27 mouse cellular contexts compared by ENCODE assay signal in the genomic region with DNA sequence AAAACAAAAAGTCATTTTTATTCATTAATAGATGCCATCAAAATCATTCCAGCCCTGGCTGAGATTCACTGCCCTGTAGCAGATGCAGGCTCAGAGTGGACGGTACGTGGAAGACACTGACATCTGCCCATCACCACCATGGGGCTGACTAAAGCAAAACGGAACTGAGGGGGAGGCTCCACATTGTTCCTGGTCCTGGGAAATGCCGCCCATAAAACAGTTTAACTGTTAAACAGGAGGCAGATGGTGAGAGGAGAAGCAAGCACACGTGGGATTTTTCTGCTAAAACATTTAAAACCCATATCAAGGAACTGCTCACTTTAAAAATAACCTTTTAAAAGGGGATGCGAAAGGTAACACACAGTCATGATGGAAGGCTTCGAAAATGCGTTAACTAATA.
DNase-seq lines count a peak whose midpoint lies in the region; ATAC-seq and TF ChIP-seq lines count a peak whose summit lies in the region.
"Had no signal": no experiment of that assay in that cellular context is flagged by ENCODE, and none has a peak within 500 bp of the region (broad histone marks: within the 10 kb centered on the region; RNA-seq: fewer than 3 reads in every experiment).

No protein-coding gene starts in this region.

- no peak overlapping the region for H3K27ac ChIP-seq in heart, adult 2 months
- H3K27ac ChIP-seq: forebrain, embryonic 10.5 days; forebrain, embryonic 13.5 days; gastrocnemius, adult 2 months; heart, embryonic 15.5 days; hindbrain, embryonic 10.5 days; hindbrain, embryonic 13.5 days had no signal

- no peak for TF ChIP-seq CTCF in heart, adult 2 months (IDR thresholded peaks at IDR 0.05)

- no peak for TF ChIP-seq POLR2A in heart, adult 2 months (IDR thresholded peaks at IDR 0.05; ENCODE audit: insufficient read depth, low read depth, low read length)

- peak; percentile 88 for ATAC-seq in frontal cortex, adult (ENCODE audit: low TSS enrichment)
- ATAC-seq: activated CD4-positive, CD25-positive, alpha-beta regulatory T cell, adult 4 months; forebrain, embryonic 13.5 days; forebrain, embryonic 16.5 days; hindbrain, embryonic 16.5 days had no signal

- H3K9ac ChIP-seq in heart, adult 2 months (ENCODE audit: low read depth, low read length): no peak overlapping the region
- H3K9ac ChIP-seq: forebrain, embryonic 13.5 days; heart, embryonic 12.5 days; heart, embryonic 15.5 days; hindbrain, embryonic 13.5 days had no signal

- TF ChIP-seq EP300 in heart, adult 2 months (IDR thresholded peaks at IDR 0.05; ENCODE audit: insufficient read depth, low read depth, low read length): no peak

- peaks cover 6% of the 10 kb centered on the region; the same call in 1 of the 2 replicates for H3K79me2 ChIP-seq in heart, adult 2 months (replicated peaks; ENCODE audit: control insufficient read depth, insufficient read depth, low read length)

- H3K27me3 ChIP-seq in heart, adult 2 months (ENCODE audit: control insufficient read depth, insufficient read depth, low read length): no peaks in the 10 kb centered on the region
- H3K27me3 ChIP-seq: forebrain, embryonic 13.5 days; heart, embryonic 12.5 days; heart, embryonic 15.5 days; hindbrain, embryonic 13.5 days had no signal

- H3K4me1 ChIP-seq in heart, adult 2 months (ENCODE audit: control insufficient read depth, insufficient read depth, low read length): peaks cover 2% of the 10 kb centered on the region
- H3K4me1 ChIP-seq: hindbrain, embryonic 13.5 days had no signal

- H3K36me3 ChIP-seq in heart, adult 2 months (ENCODE audit: control insufficient read depth, insufficient read depth, low read length): peaks cover 4% of the 10 kb centered on the region; the same call in 1 of the 2 replicates
- H3K36me3 ChIP-seq: heart, embryonic 15.5 days; hindbrain, embryonic 13.5 days had no signal

- intact Hi-C loops in heart, adult 2 months (cut with DNase I): no loop called here

- no peak for DNase-seq in frontal cortex, postnatal 10 days (ENCODE audit: low spot score in 2 of 2)
- DNase-seq in layer of hippocampus, adult 18-20 months (ENCODE audit: low spot score in 2 of 2): peak; percentile 53 to 64
- DNase-seq in layer of hippocampus, postnatal 10 days (ENCODE audit: low spot score in 2 of 2): no peak
- DNase-seq in layer of hippocampus, postnatal 14 days (ENCODE audit: low spot score in 2 of 2): peak; percentile 17 to 42
- DNase-seq in layer of hippocampus, postnatal 25 days (ENCODE audit: extremely low spot score in 1 of 2, low spot score in 1 of 2): no peak
- DNase-seq in brain, adult 2 months (ENCODE audit: low read depth, low spot score): peak; percentile 49
- DNase-seq in heart, adult 2 months: no peak
- DNase-seq: adrenal gland, adult 8-10 months; adrenal gland, postnatal 25 days; cerebellum, adult 18-20 months; cerebellum, adult 9-10 months; cerebellum, postnatal 14 days; gastrocnemius, adult 2 months; gastrocnemius, postnatal 14 days; heart, adult 11 months; heart, postnatal 10 days; heart, postnatal 36 days had no signal

- 49% methylated on average over 8 of the region's 8 CpGs for WGBS in heart, adult 2 months

- H3K4me3 ChIP-seq in heart, adult 2 months: no peak overlapping the region
- H3K4me3 ChIP-seq: forebrain, embryonic 10.5 days; forebrain, embryonic 13.5 days; gastrocnemius, adult 2 months; heart, embryonic 12.5 days; heart, embryonic 15.5 days; hindbrain, embryonic 10.5 days; hindbrain, embryonic 13.5 days had no signal

Comparison
In these comparisons a context has a peak if more than half of its experiments do, and no peak if none do; other contexts are left out.
1. DNase-seq: peak in layer of hippocampus, adult 18-20 months (2 of 2), layer of hippocampus, postnatal 14 days (2 of 2) and brain, adult 2 months (single experiment); none in frontal cortex, postnatal 10 days (0 of 2), layer of hippocampus, postnatal 10 days (0 of 2), layer of hippocampus, postnatal 25 days (0 of 2) and heart, adult 2 months (0 of 2).